Mouse (Mus musculus) liver, adult 2 months (tissue): Measurements from ENCODE around the gene Zbtb21.

Source experiments
- CTCF ChIP-seq: fragments of 200-500 bp; IDR thresholded peaks from 2 replicates; pipeline ENCODE4 v1.5.1; 2011; ENCODE audit warnings: low read depth, low read length, control low read depth
- POLR2A ChIP-seq: fragments of 200-500 bp; IDR thresholded peaks from 2 replicates; pipeline ENCODE4 v1.6.1; 2011; ENCODE audit warnings: low read length, control low read depth; ENCODE audit not compliant: insufficient read depth; ENCODE audit errors: extremely low read depth

DNA sequence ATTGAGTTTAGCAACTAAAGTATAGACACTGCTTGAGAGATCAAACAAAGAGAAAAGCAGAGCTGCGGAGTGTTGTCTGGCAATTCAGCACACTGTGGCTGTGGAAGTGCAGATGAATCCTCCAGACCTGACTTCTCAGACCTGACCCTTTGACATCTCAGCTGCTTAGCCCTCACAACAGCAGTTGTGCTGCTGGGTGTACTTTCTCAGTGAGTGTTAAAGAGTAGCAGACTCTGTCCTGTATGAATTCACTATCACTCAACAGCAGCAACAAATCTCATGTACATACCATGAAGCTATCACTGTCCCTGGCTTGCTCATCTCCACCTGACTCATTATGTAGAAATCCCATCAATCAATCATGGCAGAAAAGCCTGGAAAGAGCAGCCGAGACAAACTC is 6.4 kb downstream of the Zbtb21 start:
- TF ChIP-seq CTCF (no peak), POLR2A (no peak)
